Mouse (Mus musculus) adrenal gland, adult (tissue): Measurements from ENCODE around the gene Zfp335.
"Not testable (repeated sequence)": the region's sequence is repeated elsewhere in the genome, so short reads cannot be mapped to it uniquely, and the experiment has no call there.

ENCODE experiments used
- DNase-seq, 2 experiments: peaks; one replicate each; pipeline ENCODE4 v3.0.0; 2022 to 2023; ENCODE audit warnings: low spot score in 1 of 2; ENCODE audit not compliant: inconsistent age in 2 of 2

Zfp335 gene

DNA sequence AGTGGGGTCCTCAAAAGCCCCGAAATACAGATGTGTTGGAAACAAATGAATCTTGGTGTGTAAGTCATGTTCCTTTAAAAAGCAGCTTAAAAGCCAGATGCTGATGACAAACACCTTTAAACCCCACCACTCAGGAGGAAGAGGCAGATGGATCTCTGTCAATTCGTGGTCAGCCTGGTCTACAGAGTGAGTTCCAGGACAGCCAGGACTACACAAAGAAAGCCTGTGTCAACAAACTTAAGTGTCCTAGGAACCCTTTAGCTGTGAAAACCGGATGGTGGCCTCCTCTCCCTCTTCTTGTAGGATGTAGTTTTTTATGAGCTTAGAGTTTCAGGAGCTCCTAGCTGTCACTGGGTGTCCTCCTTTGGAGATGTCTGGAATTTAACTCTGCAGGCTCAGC lies 37.9 kb downstream of the Zfp335 start:
- no peak for DNase-seq

- DNase-seq: no peak
These were observed 39.8 kb downstream of the Zfp335 start for GRCm38 (mm10) chr2:164871602-164872303.

- peak in 1 of 2 experiments; percentile 31 for DNase-seq
These were observed 43.1 kb downstream of the Zfp335 start for GRCm38 (mm10) chr2:164868491-164868890.

DNA sequence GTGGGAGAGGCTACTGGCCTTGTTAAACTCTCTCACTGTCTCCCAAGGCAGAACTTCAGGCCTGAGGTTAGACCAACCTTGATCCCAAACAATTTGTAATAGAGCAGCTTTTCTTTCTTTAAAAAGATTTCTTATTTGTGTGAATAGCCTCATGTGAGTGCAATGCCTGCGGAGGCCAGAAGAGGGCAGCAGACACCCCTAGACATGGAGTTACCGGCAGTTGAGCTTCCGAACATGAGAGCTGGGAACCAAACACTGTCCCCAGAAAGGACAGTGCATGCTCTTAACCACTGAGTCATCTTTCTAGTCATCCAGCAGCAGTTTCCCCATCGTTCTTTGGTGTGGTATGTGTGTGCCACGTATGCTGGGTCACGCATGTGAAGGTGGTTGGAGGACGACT lies 44.0 kb downstream of the Zfp335 start:
- no peak for DNase-seq

GRCm38 (mm10) chr2:164866741-164867551 lies 44.6 kb downstream of the Zfp335 start:
- peak; percentile 77 to 91 for DNase-seq

DNA sequence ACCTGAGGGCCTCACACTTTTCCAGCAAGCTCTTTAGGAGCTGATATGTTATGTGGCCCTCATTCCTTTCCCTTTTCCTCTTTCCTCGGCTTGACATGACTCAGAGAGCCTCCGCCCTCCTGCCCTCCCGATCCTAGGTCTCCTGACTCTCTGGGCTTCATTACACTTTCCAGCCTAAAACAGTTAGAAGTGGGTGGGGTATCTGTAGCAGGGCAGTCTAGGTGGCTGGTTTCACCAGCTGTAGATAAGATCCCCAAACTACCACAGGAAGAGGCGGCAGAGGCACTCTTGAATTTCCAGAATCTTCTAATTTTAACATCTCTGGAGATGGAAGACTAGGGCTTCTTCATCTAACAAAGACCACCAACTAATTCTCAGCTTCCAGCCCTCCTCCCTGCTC lies 47.0 kb downstream of the Zfp335 start:
- DNase-seq: no peak

DNA sequence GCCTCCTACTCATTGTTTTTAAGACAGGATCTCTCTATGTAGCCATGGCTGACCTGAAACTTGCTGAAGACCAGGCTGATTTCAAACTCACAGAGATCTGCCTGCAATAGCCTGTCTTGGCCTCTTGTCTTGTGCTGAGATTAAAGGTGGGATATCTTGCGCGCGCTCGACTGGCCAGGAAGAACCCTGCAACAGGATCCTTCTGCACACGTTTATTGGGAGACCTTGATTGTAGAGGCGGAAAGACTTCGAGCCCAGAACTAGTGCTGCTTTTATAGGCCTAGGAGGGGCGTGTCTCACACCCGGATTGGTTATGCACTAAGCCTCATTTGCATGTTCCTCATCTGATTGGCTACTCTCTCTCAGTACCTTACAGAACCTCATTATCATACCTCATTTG lies 48.1 kb downstream of the Zfp335 start:
- not testable (repeated sequence) for DNase-seq

GRCm38 (mm10) chr2:164862179-164862861 lies 49.2 kb downstream of the Zfp335 start:
- peak; percentile 58 to 84 for DNase-seq

- no peak for DNase-seq
These were observed 50.5 kb downstream of the Zfp335 start for GRCm38 (mm10) chr2:164861094-164861493.

DNA sequence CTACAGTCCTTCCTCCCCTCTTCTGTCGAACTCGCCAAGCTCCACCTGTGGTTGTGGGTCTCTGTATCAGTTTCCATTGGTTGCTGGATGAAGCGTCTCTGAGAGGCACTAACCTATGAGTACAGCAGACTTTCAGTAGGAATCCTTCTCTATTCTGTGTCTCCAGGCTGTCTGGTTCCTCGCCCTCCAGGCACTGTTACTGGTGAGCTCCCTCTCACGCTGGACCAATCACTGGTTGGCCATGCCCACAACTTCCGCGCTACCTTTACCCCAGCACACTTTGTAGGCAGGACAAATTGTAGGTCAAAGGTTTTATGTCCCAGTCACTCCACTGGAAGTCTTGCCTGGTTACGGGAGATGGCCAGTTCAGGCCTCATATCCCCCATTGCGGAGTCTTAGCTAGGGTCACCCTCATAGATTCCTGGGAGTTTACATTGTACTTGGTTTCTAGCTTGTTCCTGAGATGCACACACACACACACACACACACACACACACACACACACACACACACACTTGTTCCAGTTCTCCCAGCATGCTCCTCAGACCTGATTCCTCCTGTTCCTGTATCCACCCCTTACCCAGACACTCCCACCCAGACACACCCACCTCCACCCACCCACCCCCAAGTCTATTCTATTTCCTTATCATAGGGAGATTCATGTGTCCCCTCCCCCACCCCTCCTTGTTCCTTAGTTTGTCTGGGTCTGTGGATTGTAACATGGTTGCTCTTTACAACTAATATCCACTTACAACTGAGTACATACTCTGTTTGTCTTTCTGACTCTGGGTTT lies 51.7 kb downstream of the Zfp335 start:
- no peak for DNase-seq

GRCm38 (mm10) chr2:164859155-164859554 lies 52.4 kb downstream of the Zfp335 start:
- no peak for DNase-seq

- no peak for DNase-seq
These were observed 53.6 kb downstream of the Zfp335 start for GRCm38 (mm10) chr2:164857842-164858553.

GRCm38 (mm10) chr2:164857101-164857821 lies 54.3 kb downstream of the Zfp335 start, which contains the start of gene Pltp:
TSS of gene Pltp (minus strand) at chr2:164857711.
- peak; percentile 42 to 74 for DNase-seq

DNA sequence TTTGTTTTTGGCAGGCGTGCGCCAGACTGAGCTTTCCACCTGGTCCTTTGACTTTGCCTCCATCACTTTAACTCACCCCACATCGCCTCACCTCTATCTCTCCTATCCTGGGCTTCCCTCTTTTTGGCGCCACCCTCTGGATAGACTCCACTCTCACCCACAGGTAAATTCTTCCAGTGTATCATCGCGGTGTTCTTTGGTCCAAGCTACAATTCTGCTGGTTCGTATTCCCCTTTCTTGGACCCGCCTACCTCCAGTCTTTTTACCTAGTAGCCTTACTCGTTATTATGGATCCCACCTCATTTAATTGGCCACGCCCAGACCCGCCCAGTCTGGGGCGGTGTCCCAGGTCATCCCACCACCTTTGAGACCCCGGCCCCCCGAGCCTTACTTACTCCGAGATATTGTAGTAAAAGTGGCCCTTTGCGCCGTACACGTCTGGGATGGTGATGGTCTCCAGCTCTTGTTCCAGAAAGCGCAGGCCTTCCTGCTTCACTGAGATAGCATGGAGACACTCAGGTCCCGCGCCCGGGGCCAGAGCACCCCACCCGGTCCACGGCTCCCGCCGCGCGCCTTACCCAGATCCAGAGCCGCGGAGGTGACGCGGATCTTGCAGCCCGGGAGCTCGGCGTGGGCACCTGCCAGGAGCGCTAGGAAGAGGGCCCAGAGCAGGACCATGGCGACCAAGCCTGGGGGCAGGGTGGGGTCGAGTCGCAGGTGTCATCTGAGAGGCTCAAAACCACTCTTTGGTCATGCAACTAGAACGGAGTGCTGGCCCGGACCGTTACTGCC lies 55.1 kb downstream of the Zfp335 start:
- no peak for DNase-seq

- DNase-seq: not testable (repeated sequence)
These were observed 56.0 kb downstream of the Zfp335 start for GRCm38 (mm10) chr2:164855572-164855971.

GRCm38 (mm10) chr2:164850061-164850460 lies 61.5 kb downstream of the Zfp335 start:
- no peak for DNase-seq

- DNase-seq: no peak
These were observed 65.8 kb downstream of the Zfp335 start for GRCm38 (mm10) chr2:164845782-164846181.
